Mouse (Mus musculus) urinary bladder, adult 18-20 months (tissue): Measurements from ENCODE around the gene Defb18.
"Not testable (repeated sequence)": the region's sequence is repeated elsewhere in the genome, so short reads cannot be mapped to it uniquely, and the experiment has no call there.

ENCODE experiments used
- DNase-seq, 2 experiments: peaks; one replicate each; pipeline ENCODE4 v3.0.0; 2022; ENCODE audit warnings: low spot score in 2 of 2, mixed read lengths in 2 of 2

Gene Defb18

GRCm38 (mm10) chr1:18237343-18237742, at the start of gene Defb18:
TSS of gene Defb18 (minus strand) at chr1:18237443.
- DNase-seq: no peak

- DNase-seq: no peak
Observed at GRCm38 (mm10) chr1:18271095-18271494, 33.9 kb upstream of the Defb18 start.

- DNase-seq: no peak
Observed at GRCm38 (mm10) chr1:18268845-18269244, 31.6 kb upstream of the Defb18 start.

- no peak for DNase-seq
Observed at GRCm38 (mm10) chr1:18265038-18265437, 27.8 kb upstream of the Defb18 start, which contains the start of gene Defb41. TSS of gene Defb41 (minus strand) at chr1:18265138.

- DNase-seq: not testable (repeated sequence)
Observed at GRCm38 (mm10) chr1:18245801-18246580, 8.7 kb upstream of the Defb18 start.

- DNase-seq: no peak
Observed at GRCm38 (mm10) chr1:18223385-18223945, 13.8 kb downstream of the Defb18 start.

GRCm38 (mm10) chr1:18191719-18192118, 45.5 kb downstream of the Defb18 start:
- no peak for DNase-seq

GRCm38 (mm10) chr1:18190714-18191712, 46.2 kb downstream of the Defb18 start:
- no peak for DNase-seq
